Mouse (Mus musculus) MEL (cell line): ENCODE data around the gene Urb1.

Source experiments
- CTCF ChIP-seq, 3 experiments: IDR thresholded peaks in 2 of 3; conservative IDR thresholded peaks in 1 of 3; 2 replicates each; pipeline ENCODE4 v1.5.1; 2011 to 2012; ENCODE audit warnings: low read length in 3 of 3, low read depth in 2 of 3, mild to moderate bottlenecking in 2 of 3, improper control_type of control experiment in 1 of 3, inconsistent platforms in 1 of 3, mixed read lengths in 1 of 3, moderate library complexity in 1 of 3; ENCODE audit not compliant: control insufficient read depth in 1 of 3, insufficient read depth in 1 of 3, poor library complexity in 1 of 3, severe bottlenecking in 1 of 3
- MAFK ChIP-seq: IDR thresholded peaks from 2 replicates; pipeline ENCODE4 v1.6.1; 2011; ENCODE audit warnings: low read depth, mild to moderate bottlenecking, low read length, improper control_type of control experiment, borderline replicate concordance
- MXI1 ChIP-seq: IDR thresholded peaks from 2 replicates; pipeline ENCODE4 v1.6.1; 2011; ENCODE audit warnings: mild to moderate bottlenecking, low read depth, low read length, improper control_type of control experiment
- TBP ChIP-seq: IDR thresholded peaks from 2 replicates; pipeline ENCODE4 v1.8.0; 2011; ENCODE audit warnings: low read depth, low read length, improper control_type of control experiment

DNA sequence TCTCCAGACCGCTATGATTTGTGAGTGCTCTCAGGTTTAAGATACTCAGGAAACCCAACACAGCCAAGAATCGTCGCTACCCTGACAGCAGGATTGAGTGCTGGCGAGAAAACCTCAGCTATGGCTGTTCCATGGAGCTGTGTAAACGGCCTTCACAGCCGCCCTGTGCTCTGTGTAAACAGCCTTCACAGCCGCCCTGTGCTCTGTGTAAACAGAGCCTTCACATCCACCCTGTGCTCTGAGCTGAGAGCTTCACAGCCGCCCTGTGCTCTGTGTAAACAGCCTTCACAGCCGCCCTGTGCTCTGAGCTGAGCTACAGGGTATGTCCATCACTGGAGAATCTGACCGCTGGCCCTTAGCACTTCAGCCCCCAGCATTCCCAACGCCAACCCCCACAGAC, 30.4 kb downstream of the Urb1 start:
- TF ChIP-seq MAFK, result no peak
- no peak for TF ChIP-seq CTCF (IDR thresholded peaks at IDR 0.05 in 2 of 3, conservative IDR thresholded peaks at IDR 0.05 in 1 of 3; ENCODE audit: control insufficient read depth in 1 of 3, insufficient read depth in 1 of 3, low read depth in 2 of 3, low read length in 3 of 3, poor library complexity in 1 of 3, severe bottlenecking in 1 of 3)
- TF ChIP-seq MXI1, result no peak
- TF ChIP-seq TBP, result no peak
